Mouse (Mus musculus): ENCODE measurements around the gene Clcnkb.

DNA sequence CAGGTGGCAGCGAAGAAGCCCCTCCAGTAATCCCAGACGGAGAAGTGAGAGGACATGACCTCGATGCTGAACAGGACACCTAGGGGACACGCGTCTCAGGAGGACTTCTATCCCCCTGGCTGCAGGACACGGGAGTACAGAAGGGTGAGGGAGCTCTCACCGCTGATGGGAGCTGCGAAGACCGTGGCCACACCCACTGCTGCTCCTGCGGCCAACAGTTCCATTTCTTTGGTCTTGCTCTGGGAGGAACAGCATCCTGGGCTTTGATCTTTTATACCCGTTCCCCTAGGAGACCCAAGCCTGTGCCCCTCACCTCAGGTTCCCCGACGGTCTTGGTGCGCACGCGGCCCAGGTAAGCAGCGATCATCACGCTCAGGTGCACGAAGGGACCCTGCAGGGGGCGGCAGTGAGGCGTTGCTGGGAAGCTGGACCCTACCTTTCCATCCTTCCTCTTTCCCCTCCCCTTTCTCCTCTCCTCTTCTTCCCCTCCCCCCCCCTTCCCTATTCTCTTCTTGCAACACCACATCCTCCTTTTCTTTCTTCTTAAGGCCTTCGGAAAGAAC lies 4.3 kb downstream of the Clcnkb start:
- TF ChIP-seq EP300 (optimal IDR thresholded peaks at IDR 0.05): no peak
- TF ChIP-seq CTCF (IDR thresholded peaks at IDR 0.05; ENCODE audit: low read depth): peak; percentile 46

All from stomach, postnatal 0 days (tissue).